Mouse (Mus musculus): ENCODE results near the gene Tbx21.

DNA sequence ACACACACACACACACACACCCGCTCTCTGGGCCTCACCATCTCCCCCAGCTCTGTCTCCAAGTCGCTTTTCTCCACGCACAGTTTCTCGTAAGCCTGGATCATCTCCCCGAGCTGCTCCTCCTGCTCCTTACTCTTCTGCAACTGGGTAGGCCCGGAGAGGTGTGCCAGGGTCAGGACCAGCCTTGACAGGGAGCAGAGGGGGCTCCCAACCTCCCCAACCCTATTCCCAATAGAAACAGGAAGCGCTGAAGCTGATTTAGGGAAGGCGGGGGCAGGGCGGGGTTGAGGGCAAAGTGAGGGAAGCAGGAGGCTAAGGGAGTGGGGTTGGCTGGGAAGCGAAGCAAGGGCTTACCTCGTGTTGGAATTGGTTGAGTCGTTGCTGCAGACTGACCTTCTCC, 33.5 kb upstream of the Tbx21 start:
- TF ChIP-seq POLR2A (IDR thresholded peaks at IDR 0.05; ENCODE audit: control insufficient read depth, low read depth, low read length), result no peak
- TF ChIP-seq CTCF (IDR thresholded peaks at IDR 0.05; ENCODE audit: control insufficient read depth, insufficient read depth, insufficient replicate concordance, low read depth, low read length), result no peak
